Mouse (Mus musculus) frontal cortex, postnatal 10 days (tissue): ENCODE measurements at regions not wholly inside any gene's neighbourhood (a gene's known extent, or its start where the extent isn't known, plus 50 kb on each side); places are given as distances from the start of the nearest gene placed in this dataset.
A peak's percentile ranks its signal among the peaks of the same experiment; 100 is the strongest.

ENCODE experiments used
- DNase-seq, 2 experiments: peaks; one replicate each; pipeline ENCODE4 v3.0.0; 2022; ENCODE audit warnings: low spot score in 2 of 2, mixed read lengths in 1 of 2

DNA sequence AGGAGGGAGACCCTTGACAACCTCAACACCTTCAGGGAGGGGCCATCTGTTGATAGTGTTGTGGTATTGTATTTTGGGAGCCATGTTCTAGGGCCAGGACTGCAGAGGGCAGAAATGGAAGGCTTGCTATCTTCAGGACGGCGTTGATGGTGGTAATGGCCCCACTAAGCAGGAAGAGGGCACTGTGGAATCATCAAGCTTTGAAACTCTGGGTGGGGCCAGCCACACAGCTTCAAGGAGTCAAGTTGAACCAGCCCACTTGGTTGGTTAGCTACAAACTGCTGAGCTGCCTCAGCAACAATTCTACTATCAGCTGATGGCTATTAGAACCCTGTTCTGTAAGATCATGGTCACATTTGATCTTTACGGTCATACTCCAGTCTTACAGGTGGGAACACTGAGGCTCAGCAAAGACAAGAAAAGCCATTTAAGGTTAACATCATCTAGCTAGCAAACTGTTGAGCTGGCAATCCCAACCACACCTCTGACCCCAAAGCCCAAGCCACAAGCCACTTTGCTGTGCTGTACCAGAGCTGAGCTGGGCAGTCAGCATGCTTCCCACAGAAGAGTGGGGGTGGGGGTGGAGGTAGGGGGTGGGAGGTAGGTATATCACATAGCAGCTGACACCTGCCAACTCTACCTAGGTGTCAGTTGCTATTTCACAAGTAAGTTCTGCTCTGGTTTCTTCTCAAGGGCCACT is 203.9 kb downstream of the Uaca start:
- no peak for DNase-seq

DNA sequence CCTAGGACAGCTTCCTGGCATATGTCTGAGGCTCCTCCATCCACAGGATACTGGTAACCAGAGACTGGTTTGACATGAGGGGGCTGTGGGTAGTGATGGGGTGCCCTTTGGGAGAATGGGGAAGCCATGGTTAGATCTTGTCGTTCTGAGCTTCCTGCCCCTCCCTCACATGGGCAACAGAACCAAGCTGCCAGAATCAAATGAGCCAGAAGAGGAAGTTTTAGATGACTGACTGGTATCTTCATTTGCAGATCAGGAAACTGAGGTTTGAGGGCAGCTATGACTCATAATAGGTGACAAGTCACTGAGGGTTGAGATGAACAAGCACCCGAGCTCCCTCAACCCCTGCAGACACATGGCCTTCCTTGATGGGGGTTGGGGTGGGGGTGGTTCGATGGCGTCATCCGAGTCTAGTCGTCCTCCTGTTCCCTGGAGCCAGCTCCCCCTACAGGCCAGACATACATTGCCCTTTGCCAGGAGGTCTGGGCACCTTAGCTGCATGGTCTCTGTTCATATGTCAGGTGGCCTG is 204.7 kb downstream of the Uaca start:
- no peak for DNase-seq

- DNase-seq: no peak
These were observed 205.9 kb downstream of the Uaca start for GRCm38 (mm10) chr9:61000232-61000631.

- no peak for DNase-seq
These were observed 208.2 kb downstream of the Uaca start for GRCm38 (mm10) chr9:61002572-61002971.

GRCm38 (mm10) chr9:61008446-61008845 is 214.1 kb downstream of the Uaca start:
- no peak for DNase-seq

DNA sequence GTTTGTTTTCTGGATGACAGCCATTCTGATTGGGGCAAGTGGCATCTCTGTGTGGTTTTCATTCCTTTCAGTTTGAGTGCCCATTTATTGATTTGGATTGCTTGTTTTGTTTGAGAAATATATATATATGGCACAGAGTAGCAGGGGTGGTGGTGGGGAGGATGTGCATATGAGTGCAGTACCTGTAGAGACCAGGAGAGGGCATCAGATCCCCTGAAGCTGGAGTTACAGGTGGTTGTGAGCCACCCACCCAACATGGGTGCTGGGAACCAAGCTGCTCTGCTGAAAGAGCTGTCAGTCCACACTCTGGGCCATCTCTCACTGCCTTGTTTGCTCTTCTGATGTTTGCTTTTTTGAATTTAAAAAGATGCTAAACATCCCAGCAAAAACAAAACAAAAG is 216.7 kb downstream of the Uaca start:
- DNase-seq: no peak

- DNase-seq: peak; percentile 69 to 84
These were observed 218.6 kb downstream of the Uaca start for GRCm38 (mm10) chr9:61012771-61013540.

DNA sequence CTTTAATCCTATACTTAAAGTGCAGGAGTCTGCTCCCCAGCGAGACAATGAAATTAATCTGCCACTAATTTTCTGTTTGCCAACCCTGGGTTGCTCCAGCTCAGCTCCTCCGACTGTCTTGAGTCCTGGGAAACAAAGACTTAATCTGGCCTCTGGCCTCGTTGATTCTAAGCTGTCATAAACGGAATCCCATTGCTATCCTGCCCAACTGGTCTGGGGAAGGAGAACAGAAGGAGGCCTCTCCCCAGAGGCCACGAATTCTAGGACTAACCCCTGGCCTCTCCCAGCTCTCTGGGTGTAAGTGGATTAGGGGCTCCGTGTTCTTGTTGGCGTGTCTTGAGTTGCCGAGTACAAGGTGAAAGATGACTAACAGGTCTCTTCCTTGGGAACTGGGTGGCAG is 219.8 kb downstream of the Uaca start:
- DNase-seq: no peak

DNA sequence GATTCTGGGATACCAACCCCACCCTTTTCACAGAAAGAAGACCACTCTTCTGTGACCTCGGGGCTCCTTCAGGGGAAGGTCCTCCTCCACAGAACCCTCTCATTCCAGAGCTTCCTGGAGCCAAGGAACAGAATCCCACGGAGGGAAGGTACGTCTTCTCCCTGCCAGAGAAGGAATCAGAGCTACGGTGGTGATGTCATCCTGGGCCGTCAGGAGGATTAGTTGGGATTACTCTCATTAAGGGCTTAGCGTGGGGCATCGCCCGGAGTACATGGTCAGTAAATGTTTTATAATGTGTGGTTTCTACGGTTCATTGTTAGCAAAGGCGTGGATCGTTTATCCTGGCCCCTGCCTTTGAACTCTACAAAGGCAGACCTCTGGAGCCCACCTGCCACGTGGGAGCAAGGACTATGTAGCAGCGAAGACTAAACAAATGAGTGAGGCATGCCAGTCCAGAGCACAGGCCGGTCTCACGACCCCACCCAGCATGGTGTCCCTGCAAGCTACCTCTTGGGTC is 221.1 kb downstream of the Uaca start:
- no peak for DNase-seq

GRCm38 (mm10) chr9:61016673-61017072 is 222.3 kb downstream of the Uaca start:
- no peak for DNase-seq

DNA sequence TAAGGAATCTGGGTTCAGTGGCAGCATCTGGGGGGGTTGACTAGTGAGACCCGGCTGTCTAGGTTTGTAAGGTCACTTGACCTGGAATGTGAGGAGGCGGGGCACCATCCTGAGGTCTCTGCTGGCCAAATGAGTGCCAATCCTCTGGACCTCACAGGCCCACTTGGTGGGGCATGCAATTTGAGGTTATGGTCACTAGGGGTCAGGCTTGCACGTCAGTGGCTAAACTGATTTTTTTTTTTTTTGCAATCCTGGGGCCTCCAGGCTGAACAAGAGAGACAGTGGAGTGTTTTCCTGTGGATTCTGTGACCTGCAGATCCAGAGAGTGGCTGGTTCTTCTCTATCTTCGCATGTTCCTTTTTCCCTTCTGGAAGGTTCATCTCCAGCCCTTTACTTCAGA is 225.6 kb downstream of the Uaca start:
- no peak for DNase-seq

- DNase-seq: no peak
These were observed 227.5 kb downstream of the Uaca start for GRCm38 (mm10) chr9:61021810-61022209.

DNA sequence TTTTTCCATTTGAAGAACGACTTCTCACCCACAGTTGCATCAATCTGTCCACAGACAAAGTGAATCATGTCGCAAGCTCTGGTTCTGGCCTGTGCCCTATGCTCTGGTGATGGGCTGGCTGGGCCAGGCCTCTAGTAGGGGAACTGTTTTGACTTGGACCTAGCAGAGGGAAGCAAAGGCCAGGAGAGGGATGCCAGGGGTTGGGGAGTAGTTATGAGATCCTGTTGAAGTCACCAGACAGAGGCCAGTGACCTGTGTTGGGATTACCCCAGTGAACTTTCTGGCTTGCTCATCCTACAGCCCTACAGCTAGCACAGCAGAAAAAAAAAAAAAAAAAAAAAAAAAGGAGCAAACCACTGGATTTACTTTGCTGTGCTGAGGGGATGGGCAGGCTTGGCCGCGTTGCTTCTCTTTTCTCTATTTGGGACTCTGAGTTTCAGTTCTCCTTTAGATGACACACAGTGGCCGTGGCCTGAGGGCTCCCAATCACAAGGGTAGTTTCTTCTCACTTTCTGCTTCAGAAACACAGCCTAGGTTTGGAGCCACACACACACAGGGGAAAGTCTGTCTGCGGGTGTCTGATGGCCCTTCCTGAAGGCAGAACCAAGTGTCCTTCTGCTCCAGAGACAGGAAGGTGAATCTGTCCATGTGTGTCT is 228.2 kb downstream of the Uaca start:
- DNase-seq: no peak

- DNase-seq: no peak
These were observed 231.0 kb downstream of the Uaca start for GRCm38 (mm10) chr9:61025341-61025740.

GRCm38 (mm10) chr9:61028775-61029401 is 234.5 kb downstream of the Uaca start:
- no peak for DNase-seq

DNA sequence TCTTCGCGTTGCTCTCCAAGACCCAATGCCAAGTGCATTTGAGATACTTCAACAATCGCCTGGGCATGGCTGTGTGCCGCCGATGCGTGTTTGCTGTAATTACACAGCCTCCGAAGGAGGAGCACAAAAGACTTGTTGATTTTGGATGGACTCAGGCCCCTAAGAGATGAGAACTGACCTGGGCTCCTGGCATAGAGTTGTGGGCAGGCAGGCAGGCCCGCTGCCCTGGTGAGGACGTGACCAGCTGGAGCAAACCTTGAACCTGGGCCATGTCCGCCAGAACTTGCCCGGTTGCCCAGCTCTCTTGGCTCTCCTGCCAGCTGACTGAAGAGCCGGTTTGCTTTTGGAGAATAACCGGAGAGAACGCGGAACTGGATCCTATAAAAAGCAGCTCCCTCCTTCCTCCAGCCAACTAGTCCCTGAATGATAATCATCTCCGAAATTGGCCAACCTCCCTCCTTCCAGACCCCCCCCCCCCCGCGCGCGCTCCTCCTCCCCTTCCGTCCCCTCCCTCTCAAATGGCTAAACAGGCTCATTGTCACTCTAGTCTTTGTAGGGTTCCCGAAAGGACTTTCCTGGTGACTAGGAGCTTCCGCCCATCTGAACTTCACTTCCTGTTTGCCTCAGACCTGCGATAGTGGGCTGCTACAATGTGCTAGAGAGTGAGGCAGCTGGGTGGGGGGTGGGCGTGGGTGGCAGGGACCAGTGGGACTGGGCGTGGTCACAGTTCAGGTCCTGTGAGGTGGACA is 237.5 kb downstream of the Uaca start:
- DNase-seq: no peak

- no peak for DNase-seq
These were observed 238.4 kb downstream of the Uaca start for GRCm38 (mm10) chr9:61032448-61033433.

DNA sequence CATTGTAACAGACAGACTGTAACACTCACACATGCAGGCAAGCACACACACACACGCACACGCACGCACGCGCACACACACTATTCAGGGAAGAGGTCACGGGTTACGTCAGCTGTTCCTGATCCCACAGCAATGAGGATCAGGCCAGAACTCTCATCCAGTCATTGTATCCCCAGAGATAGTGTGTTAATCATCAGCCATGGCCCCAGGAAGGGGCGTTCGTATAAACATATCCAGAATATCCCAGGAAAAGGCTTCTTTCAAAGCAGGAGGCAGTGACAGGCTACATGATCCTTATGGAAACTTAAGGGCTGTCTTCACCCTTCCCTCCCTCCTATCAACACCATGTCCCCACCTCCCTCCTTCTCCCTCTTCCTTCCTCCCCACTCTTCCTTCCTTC is 239.3 kb downstream of the Uaca start:
- no peak for DNase-seq

GRCm38 (mm10) chr9:61042063-61042462 is 247.7 kb downstream of the Uaca start:
- DNase-seq: no peak

DNA sequence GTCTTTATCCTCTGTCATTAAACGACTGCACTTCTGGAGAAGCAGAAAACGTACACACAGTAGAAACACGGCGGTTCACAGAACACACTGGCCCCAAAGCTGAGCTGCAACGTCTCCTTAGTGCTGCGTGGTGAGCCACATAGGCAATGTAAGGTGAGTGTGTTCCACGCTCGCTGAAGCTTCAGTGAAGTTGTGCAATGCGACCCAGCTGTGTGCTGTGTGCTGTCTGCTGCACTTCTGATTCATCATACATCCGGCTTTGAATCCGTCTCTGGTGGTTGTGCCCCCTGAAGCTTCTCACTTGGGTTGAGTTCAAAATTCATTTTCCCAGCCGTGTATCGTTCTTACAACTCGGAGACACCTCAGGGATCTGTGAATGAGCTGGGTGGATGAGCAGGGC is 250.6 kb downstream of the Uaca start:
- no peak for DNase-seq
